Mouse (Mus musculus) kidney, adult 2 months (tissue): ENCODE measurements at regions not wholly inside any gene's neighbourhood (a gene's known extent, or its start where the extent isn't known, plus 50 kb on each side); places are given as distances from the start of the nearest gene placed in this dataset.

Source experiments
- DNase-seq: peaks from one replicate; pipeline ENCODE4 v3.0.0; 2021
- H3K27ac ChIP-seq: fragments of 200-500 bp; 2 replicates; pipeline ENCODE4 v1.5.1; 2012; ENCODE audit warnings: low read depth, low read length, control low read depth, inconsistent platforms; ENCODE audit not compliant: insufficient read depth
- H3K27me3 ChIP-seq: fragments of 200-500 bp; replicated peaks from 2 replicates; pipeline ENCODE4 v1.6.1; 2012; ENCODE audit warnings: mild to moderate bottlenecking, moderate library complexity, low read length, inconsistent platforms; ENCODE audit not compliant: control insufficient read depth, insufficient read depth
- H3K36me3 ChIP-seq: fragments of 200-500 bp; 2 replicates; pipeline ENCODE4 v1.6.1; 2012; ENCODE audit warnings: mild to moderate bottlenecking, moderate library complexity, low read length, inconsistent platforms; ENCODE audit not compliant: control insufficient read depth, insufficient read depth
- H3K4me1 ChIP-seq: fragments of 200-500 bp; 2 replicates; pipeline ENCODE4 v1.6.1; 2011; ENCODE audit warnings: low read length; ENCODE audit not compliant: control insufficient read depth, insufficient read depth
- H3K4me3 ChIP-seq: fragments of 200-500 bp; 2 replicates; pipeline ENCODE4 v1.5.1; 2011; ENCODE audit warnings: mild to moderate bottlenecking, low read depth, low read length, control low read depth; ENCODE audit not compliant: insufficient read depth
- CTCF ChIP-seq: fragments of 200-500 bp; conservative IDR thresholded peaks from 2 replicates; pipeline ENCODE4 v1.5.1; 2011; ENCODE audit warnings: low read depth, mild to moderate bottlenecking, control low read depth, low read length, moderate library complexity, mixed read lengths; ENCODE audit not compliant: insufficient read depth, insufficient read length
- POLR2A ChIP-seq: fragments of 200-500 bp; IDR thresholded peaks from one replicate; pipeline ENCODE4 v1.6.1; 2011; ENCODE audit warnings: low read depth, low read length, control low read depth
- WGBS: fragments of 180-500 bp; shearing (Covaris S2); methylation state at CpG from one replicate; pipeline ENCODE4 v1.1.7; 2018; 5-methylcytosine and 5-hydroxymethylcytosine counted together

DNA sequence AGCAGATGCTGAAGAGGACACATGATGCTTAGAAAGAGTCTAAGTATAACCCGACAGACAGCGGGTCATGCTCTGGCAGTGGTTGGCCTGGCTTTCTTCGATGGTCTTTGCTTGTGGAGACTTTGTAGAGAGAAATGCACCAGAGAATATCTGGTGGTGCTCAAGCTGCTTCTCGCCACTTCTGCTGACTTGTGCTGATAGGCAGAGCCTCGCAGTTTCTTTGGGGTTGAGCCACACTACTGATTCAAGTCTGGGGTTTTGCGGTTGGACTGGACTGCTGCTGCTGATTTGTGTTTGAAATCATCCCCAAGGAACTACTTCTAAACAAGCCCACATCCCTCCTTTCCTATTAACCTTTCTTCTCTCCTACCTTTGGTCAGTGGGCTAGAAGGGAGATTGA lies 227.1 kb upstream of the Hnrnpa3 start:
- 91% methylated on average over 6 of the region's 6 CpGs for WGBS
- Histone ChIP-seq H3K36me3 (no peaks in the 10 kb centered on the region), H3K27ac (no peak overlapping the region), H3K4me3 (no peak overlapping the region), H3K4me1 (no peaks in the 10 kb centered on the region), H3K27me3 (no peaks in the 10 kb centered on the region)
- no peak for DNase-seq
- TF ChIP-seq POLR2A (no peak), CTCF (no peak)

DNA sequence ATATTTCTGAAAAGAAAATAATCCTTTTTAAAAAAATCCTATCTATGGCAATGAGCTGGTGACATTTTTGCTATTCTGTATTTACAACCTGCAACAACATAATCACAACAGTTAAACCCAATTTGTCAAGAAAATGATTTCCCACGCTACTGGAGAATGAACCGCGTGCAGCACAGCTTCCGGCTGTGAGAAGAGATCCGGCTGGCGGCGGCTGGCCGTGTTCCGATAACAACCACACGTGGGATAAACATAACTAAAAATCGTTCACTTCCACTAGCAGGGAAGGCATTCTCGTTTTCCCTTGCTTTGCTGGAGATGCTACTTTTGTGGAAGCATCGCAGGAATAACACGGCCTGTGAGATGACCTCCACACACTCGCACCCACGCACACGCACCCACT lies 224.5 kb upstream of the Hnrnpa3 start:
- no peak for DNase-seq
- WGBS: 85% methylated on average over 17 of the region's 17 CpGs
- no peaks in the 10 kb centered on the region for H3K4me1 ChIP-seq
- H3K36me3 ChIP-seq: no peaks in the 10 kb centered on the region
- H3K4me3 ChIP-seq: no peak overlapping the region
- H3K27me3 ChIP-seq: no peaks in the 10 kb centered on the region
- TF ChIP-seq POLR2A (no peak), CTCF (no peak)
- no peak overlapping the region for H3K27ac ChIP-seq

DNA sequence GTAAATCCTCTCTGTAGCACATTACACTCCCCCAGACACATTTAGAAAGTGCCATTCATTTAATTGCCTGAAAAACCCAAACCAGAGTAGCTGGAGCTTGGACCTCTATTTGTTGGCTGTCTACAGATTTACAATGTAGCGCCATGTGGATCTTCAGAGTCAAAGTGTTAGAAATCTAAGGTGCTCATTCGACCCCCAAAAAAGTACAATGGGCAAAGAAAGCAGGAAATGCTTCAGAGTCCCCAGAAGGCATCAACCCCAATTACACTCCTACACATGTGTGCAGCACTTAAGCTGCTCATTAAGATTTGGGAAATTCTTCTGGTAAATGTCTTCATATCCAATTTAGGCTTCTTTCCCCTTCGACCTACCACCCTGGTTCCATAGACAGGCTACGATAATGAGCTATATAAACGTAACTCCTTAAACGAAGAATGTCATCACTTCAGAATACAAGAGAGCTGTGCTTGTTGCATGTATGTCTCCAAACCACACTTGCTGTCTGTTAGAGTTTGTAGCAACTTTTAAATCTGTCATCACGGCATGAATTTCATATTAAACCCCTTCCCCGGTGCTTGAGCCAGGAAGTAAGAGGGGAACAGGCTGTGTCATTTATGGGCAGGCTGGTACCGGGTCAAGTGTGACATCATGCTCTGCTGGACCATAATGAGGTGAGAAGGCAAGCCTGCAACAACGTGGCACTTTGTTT lies 219.4 kb upstream of the Hnrnpa3 start:
- DNase-seq: no peak
- Histone ChIP-seq H3K36me3 (no peaks in the 10 kb centered on the region), H3K4me3 (no peak overlapping the region), H3K27me3 (no peaks in the 10 kb centered on the region), H3K4me1 (no peaks in the 10 kb centered on the region), H3K27ac (no peak overlapping the region)
- TF ChIP-seq POLR2A: no peak
- no peak for TF ChIP-seq CTCF
- WGBS: 59% methylated on average over 10 of the region's 10 CpGs

DNA sequence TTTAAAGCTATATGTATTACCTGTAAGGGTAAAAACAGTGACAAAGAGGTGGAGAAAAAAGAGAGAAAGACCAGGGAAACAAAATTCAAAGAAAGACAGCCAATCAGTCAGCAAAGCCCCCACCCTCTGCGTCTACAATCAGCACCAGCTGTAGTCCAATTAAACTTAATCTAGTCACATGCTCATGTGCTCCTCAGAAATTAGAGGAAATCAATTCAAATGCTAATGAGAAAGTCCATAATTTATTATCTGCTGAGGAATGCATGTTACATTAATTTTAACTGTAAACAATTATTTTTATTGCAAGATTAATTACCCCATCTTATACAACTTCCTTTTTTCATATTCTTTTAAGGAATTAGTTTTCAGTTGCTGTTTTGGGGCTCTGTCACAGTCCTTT lies 216.4 kb upstream of the Hnrnpa3 start:
- WGBS: 81% methylated on average over 1 of the region's 1 CpGs
- no peak for DNase-seq
- no peaks in the 10 kb centered on the region for H3K36me3 ChIP-seq
- TF ChIP-seq CTCF (no peak), POLR2A (no peak)
- no peaks in the 10 kb centered on the region for H3K4me1 ChIP-seq
- H3K27ac ChIP-seq: no peak overlapping the region
- H3K27me3 ChIP-seq: no peaks in the 10 kb centered on the region
- no peak overlapping the region for H3K4me3 ChIP-seq

DNA sequence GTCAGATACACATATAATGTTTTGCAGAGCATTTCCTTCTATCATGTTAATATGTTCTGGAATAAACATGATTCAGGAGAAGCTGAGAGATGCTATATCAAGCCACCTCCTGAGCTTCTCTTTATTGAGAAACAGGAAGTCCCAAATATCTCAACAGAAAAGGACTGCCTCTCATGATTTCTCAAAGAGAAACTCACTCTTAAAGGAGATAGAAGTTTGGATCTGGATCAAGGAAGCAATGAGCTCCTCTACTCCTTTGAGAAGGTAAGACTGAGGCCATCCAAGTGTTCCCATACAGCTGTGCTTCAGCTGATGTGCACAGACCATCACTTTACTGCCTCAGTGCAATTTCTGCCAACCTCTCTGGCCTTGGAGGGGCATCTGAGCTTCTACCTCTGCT lies 213.9 kb upstream of the Hnrnpa3 start:
- no peak for DNase-seq
- Histone ChIP-seq H3K36me3 (no peaks in the 10 kb centered on the region), H3K27ac (no peak overlapping the region), H3K4me1 (no peaks in the 10 kb centered on the region), H3K4me3 (no peak overlapping the region), H3K27me3 (no peaks in the 10 kb centered on the region)
- no peak for TF ChIP-seq CTCF
- TF ChIP-seq POLR2A: no peak

DNA sequence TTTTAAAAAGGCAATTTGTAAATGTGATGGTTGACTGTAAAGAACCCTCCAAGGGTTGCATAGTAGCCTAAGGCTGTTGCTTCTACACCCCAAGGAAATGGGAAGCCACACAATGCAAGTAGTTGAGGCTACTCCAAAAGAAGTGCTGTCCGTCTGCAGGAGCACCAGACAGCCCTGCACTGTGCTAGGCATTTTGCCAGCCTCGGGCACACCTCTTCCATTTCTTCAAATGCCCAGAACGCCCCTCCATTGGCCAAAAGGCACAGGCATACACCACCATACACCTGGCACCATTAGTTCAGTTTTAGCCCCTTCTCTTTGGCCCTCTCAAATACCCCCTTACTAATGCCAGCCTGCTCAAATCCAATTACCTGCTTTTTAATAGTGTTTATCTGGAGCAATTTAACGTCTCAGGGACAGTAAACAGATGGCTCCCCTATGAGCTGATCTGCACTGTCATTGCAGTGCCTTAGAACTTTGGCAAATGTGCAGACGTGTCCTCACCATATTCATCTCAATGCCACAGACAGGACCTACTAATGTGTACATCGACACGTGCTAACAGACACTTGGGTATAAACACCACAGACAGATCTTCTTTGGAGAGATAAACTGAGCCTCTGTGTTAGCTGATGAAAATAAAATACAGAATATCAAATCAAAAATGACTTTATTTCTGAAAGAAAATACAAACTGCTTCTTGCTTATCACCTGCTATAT lies 211.9 kb upstream of the Hnrnpa3 start:
- H3K27ac ChIP-seq: no peak overlapping the region
- H3K36me3 ChIP-seq: no peaks in the 10 kb centered on the region
- TF ChIP-seq CTCF (no peak), POLR2A (no peak)
- H3K4me1 ChIP-seq: no peaks in the 10 kb centered on the region
- no peak for DNase-seq
- 86% methylated on average over 7 of the region's 7 CpGs for WGBS
- no peaks in the 10 kb centered on the region for H3K27me3 ChIP-seq
- no peak overlapping the region for H3K4me3 ChIP-seq

DNA sequence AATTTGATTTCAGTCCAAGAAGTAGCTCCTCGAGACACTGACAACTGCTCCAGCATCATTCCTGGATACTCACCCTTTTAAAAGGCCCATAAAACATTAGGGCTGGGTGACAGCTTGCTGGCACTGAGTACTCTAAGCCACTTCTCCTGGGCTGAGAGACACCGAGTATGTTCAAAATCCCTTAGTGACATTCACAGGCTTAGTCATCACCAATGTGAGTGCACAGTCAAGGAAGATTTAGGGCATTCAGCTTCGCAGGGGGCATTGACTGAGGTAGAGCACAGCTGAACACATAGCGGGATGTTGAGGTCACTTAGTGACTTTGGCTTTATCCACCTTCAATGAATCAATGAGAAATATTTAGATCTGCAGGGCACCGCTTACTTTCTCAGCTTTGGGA lies 210.8 kb upstream of the Hnrnpa3 start:
- no peaks in the 10 kb centered on the region for H3K36me3 ChIP-seq
- TF ChIP-seq POLR2A (no peak), CTCF (no peak)
- H3K4me3 ChIP-seq: no peak overlapping the region
- DNase-seq: no peak
- H3K27me3 ChIP-seq: no peaks in the 10 kb centered on the region
- 72% methylated on average over 5 of the region's 5 CpGs for WGBS
- H3K4me1 ChIP-seq: no peaks in the 10 kb centered on the region
- H3K27ac ChIP-seq: no peak overlapping the region
